Mouse (Mus musculus): ENCODE measurements around the gene Gm3298.
"Not testable (repeated sequence)": the region's sequence is repeated elsewhere in the genome, so short reads cannot be mapped to it uniquely, and the experiment has no call there.

DNA sequence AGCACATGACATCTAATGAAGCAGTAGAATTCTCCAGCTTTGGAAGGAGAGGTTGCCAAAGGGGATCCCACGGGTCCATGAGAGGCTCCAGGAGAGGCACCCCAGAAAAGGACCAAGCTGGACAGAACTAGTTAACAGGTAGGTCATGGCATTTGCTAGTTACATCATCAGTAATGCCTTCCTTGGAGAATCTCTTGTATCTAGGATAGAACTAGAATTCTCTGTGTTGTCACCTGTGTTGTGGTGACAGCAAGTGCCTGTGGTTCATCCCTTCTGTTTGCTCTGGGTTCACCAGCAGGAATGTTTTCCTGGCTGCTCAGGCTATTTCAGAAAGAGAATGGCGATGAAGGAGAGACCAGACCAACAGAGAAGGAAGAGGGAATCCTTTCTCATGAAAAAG is at the start of gene Gm3298:
- not testable (repeated sequence) for TF ChIP-seq CTCF, EP300 (IDR thresholded peaks at IDR 0.05)
